Mouse (Mus musculus): ENCODE results near the gene Mrpl48.

Mrpl48 gene

DNA sequence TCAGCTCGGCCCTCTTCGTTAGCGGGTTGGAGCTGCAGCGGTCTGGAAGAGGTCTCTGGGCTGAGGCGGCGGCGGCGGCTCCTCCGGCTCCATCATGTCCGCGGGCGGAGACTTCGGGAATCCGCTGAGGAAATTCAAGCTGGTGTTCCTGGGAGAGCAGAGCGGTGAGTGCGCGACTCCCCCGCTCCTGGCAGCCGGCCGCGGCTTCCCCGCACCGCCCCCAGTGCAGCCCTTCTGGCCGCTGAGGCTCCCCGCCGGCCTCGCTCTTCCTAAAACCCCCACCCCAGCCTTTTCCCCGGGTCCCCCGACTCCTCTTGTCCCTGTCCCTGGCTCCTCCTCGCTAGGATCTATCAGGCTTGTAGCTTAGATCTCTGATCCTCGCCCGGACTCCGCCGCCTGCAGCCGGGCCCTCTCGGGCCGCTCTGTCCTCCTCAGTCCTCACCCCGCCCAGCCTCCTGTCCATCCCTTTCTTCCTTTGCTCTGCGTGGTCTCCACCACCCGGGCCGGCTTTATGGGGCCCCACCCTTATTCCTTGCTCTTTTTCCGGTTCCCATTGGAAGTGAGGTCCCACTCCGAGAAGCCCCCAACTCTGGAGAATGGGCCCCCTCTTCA, at the start of gene Mrpl48:
Gene Mrpl48, minus strand, starts transcription at position 172 of the 612 bp plus-strand sequence.
- peak; percentile 54 to 65 for DNase-seq (ENCODE audit: low spot score in 2 of 2)

DNA sequence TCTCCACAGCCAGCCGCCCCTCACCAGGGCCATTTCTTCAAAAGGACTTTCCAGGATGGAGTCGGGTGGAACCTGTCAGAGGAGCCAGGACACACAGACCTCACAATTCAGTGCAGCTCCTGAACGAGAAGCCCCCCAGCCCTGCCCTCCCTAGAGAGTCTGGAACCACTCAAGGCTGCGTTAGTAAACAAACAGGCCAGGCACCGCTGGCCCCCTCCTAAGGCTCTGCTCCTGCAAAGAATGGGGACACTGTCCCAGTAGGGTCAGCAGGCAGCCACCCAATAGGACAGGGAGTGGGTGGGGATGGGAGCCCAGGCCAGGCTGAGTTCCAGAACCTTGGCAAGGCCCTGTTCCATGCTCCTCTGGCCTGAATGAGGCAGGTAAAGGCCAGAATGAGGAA, 48.6 kb upstream of the Mrpl48 start:
- peak in 1 of 2 experiments; percentile 38 for DNase-seq (ENCODE audit: low spot score in 2 of 2)

DNA sequence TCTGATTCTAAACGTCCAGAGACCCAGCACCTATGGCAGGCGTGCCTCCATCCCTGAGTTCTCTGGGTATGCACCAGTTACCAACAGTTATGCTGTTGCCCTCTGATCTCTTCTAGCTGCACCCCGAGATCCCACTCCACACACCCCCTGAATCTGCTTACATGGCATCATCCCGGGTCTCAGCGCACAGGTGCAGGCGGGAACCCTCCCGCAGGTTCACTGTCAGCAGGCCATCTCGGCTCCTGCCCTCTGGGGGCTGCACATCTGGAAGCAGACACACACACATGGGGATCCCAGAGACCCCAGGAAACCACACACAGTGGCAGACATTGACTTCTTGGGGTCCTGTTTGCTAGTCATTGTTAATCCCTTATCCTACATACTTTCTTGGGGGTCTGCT, 46.3 kb upstream of the Mrpl48 start:
- DNase-seq (ENCODE audit: low spot score in 2 of 2) = no peak

DNA sequence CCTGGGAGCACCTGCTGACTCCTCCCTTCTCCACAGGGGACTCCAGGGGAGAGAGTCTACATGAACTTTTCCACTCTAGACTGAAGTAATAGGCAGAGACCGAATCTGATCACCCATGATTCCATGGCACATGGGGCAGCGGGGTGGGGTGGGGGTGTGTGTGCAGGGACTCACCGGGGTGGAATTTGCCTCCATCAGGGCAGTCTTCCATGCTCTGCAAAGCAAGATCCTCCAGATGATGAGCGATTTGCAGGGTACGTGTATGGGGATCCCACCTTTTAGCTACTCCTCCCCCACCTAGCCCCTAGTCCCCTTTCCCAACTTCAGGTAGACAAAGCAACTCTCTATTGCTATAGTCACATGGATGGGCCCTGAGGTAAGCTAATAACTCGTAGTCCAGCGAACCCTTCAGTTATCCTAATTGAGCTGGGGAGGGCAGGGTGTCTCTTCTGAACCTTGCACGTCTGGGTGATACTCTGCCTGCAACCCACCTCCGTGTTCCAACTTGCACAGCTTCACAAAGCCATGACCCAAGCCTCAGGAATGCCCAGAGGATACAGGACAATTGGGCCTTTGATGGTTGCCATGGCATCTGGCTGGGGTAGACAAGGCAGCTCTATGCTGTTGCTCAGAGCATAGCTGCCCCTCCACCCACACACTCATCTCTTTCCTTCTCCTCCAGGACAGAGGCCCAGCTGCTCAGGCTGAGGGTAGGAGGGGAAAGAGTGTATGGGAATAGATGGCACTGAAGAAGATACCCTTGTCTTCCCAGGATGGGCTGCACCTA, 45.6 kb upstream of the Mrpl48 start:
- DNase-seq (ENCODE audit: low spot score in 2 of 2) = peak in 1 of 2 experiments; percentile 62

DNA sequence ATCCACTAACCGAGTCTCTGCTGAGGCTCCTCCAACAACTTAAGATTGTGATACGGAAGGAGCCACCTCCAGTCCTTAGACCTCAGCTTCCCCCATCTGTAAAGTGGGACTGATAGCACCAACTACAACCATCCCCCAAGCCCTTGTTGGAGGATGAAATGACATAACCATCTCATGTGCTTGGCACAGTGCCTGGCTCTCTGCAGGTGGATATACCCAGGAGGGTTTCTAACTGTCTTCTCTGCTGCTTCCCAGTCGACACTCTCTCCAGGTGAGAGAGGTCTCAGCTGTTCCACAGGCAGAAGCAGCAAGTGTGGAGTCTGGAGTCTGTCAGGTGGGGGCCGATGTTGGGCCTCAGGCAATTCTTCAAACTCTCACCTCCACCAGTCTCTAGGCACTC, 42.9 kb upstream of the Mrpl48 start:
- DNase-seq (ENCODE audit: low spot score in 2 of 2) = no peak

DNA sequence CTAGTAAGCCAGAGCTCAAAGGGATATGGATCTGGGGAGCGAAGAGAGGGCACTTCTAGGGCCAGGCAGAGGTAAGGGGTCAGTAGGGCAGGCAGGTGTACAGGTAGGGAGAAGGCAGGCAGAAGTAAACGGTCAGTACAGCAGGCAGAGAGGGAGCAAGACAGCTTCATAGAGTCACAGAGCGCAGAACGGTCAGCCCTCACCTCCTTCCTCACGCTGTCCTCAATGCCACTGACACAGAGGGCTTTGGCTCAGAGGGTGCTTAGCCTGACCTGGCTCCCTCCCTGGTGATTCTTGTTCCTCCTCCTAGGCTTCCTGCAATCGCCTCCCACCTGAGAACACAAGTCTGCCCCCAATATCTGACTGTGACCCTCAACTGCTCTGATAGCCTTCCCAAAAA, 42.3 kb upstream of the Mrpl48 start:
- no peak for DNase-seq (ENCODE audit: low spot score in 2 of 2)

DNA sequence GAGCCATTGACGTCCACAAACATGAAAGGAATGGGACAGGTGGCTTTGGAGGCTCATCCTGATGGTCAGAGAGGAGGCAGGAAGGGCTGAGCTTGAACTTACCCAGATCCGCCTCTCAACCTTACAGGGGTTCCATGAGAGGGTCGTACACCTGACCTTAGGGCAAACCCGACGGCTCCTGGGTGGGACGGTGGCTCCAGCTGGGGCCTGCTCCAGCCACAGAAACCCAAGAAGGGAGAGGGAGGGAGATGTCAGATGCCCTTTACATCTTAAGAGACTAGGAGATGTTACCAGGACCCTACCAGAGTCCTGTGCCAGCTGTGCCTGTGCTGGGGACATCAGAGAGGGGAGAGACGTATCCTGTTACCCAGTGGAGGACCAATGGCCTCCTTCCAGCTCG, 41.7 kb upstream of the Mrpl48 start:
- DNase-seq (ENCODE audit: low spot score in 2 of 2) = no peak

DNA sequence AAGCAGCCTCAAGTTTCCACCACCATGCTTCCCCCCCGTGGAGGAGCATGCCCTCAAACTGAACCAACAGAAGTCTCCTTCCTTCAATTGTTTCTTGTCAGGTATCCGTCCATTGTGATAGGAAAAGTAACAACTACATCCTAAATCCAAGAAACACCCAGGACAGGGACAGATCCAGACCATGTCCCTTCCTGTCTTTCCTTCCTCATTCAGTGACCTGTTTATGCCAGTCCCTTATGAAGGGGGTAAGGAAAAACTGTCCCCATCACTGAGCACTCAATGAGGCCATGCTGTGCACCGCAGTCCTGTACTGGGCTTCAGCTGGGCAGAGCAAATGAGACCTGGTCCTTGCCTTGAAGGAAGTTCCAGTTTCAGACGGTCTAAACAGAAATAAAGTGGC, 41.0 kb upstream of the Mrpl48 start:
- no peak for DNase-seq (ENCODE audit: low spot score in 2 of 2)

DNA sequence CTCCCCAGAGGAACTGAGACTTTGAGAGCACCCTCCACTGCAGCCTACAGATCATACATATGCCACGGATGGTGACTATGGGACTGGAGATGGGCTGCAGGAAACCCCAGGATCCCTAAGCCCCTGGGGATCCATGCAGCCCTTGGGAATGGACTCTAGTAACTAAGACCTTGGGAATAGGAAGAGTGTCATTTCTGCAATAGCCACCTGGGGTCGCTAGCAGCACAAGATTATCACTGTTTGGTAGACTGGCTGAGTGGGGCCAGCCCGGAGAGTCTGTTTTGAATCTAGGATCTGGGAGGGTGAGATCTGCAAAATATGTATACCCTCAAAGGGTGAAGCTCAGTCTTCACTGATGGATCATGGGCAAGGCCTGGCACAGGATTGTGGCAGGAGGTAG, 37.0 kb upstream of the Mrpl48 start:
- DNase-seq (ENCODE audit: low spot score in 2 of 2) = peak; percentile 76 to 83

DNA sequence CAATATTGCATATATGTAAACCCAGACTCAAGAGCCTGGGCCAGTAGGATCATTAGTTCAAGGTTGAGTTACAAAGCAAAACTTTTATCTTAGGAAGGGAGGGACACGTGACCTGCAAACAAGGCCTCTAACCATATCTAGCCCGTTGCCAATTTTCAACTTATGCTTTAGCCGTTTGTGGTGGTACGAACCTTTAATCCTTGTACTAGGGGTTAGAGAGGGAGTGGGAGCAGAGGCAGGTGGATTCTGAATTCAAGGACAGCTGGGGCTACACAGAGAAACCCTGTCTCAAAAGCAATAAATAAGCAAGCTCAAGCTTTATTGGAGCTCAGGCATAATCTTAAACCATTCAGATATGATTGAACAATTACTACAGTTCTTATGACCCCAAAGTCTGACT, 34.3 kb upstream of the Mrpl48 start:
- no peak for DNase-seq (ENCODE audit: low spot score in 2 of 2)

DNA sequence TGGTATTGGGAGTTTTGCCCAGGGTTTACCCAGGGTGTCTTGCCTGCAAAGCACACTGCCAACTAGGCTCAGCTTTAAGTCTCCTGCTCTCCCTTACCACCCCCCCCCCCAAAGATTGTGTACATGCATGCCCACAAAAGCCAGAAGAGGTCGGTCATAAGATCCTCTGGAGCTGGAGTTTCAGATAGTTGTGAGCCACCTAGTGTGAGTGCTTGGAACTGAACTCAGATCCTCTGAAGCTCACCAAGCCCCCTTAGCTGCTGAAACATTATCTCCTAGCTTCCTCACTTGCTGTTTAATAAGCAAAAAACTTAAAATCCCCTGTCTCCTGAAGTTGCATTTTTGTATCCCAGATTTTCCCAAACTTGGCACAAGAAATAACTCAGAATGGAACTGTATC, 29.6 kb upstream of the Mrpl48 start:
- no peak for DNase-seq (ENCODE audit: low spot score in 2 of 2)

DNA sequence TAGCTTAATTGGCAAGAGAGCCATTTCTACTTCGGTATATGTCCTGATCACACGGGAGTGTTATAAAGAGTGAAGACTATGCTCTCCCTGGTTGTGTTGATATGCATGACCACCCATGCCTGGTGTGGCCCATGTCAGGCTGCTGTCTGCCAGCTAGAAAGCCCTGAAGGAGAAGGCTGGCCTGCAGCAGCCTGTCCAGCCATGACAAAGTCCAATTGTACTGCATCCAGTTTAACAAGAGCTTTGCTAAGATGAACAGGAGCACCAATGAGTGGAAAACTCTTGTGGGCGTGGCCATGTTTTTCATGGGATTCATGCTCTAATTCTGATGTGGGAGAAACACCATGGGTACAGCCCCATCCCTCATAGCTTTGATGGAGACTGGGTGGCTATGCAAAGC, 16.4 kb upstream of the Mrpl48 start:
- no peak for DNase-seq (ENCODE audit: low spot score in 2 of 2)

DNA sequence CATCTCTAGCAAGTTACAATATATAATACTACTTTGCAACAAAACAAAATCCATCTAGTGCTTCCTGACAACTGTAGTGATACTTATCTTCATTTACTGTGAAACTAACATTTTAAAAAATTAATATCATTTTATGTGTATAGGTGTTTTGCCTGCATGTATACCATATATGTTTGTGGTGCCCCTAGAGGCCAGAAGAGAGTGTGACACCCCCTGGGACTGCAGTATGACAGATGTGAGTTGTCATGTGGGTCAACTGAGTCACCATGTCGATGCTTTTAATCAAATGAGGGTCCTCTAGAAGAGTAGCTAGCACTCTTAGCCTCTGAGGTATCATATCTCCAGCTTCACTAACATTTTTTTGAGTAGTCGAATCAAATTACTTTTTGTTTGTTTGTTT, 14.2 kb upstream of the Mrpl48 start:
- DNase-seq (ENCODE audit: low spot score in 2 of 2) = no peak

DNA sequence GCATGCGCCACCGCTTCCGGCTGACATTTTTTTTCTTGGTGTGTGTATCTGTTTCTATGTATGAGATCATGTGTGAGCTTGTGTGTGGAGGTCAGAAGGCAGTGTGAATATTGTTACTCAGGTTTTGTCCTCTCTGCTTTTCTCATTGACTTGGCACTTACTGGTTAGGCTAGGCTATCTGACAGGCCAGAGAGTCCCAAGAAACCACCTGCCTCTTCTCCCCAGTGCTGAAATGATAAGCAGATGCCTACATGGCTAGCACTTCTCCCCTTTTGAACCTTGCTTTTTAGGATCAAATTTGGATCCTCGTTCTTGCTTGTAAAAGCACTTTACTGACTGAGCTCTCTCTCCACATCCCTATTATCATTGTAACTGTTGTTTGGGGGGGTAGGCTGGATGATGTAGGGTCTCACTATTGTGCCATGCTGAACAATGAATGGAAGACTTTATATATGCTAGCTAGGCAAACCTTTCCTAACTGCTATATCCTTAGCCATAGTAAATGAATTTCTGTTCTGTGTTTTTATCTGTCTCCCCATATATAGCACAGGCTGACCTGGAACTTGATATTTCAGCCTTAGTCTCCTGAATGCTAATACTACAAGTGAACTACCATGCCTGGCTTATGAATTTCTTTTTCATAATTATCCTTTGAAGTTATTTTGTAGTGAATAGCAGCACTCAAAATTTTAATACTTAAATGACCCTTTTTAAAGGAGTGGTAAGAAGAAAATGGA, 8.2 kb upstream of the Mrpl48 start:
- DNase-seq (ENCODE audit: low spot score in 2 of 2) = no peak

DNA sequence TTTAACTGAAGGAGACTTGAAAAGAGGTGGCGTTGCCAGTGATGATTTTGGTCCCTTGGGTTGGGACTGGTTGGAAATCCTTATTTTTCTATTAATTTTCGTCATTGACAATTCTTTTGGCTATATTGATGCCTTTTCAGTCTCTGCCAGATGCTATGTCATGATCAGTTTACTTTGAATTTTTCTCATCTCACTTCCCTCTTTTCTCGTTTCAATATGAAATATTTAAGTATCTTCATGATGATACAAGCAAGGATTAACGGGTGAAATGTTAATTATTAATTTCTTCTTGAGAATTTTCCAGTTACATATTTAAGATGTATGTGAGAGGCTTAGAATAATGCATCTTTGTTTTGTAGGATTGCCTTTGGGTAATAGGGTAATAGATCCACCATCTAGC, 809 bp upstream of the Mrpl48 start:
- DNase-seq (ENCODE audit: low spot score in 2 of 2) = no peak

DNA sequence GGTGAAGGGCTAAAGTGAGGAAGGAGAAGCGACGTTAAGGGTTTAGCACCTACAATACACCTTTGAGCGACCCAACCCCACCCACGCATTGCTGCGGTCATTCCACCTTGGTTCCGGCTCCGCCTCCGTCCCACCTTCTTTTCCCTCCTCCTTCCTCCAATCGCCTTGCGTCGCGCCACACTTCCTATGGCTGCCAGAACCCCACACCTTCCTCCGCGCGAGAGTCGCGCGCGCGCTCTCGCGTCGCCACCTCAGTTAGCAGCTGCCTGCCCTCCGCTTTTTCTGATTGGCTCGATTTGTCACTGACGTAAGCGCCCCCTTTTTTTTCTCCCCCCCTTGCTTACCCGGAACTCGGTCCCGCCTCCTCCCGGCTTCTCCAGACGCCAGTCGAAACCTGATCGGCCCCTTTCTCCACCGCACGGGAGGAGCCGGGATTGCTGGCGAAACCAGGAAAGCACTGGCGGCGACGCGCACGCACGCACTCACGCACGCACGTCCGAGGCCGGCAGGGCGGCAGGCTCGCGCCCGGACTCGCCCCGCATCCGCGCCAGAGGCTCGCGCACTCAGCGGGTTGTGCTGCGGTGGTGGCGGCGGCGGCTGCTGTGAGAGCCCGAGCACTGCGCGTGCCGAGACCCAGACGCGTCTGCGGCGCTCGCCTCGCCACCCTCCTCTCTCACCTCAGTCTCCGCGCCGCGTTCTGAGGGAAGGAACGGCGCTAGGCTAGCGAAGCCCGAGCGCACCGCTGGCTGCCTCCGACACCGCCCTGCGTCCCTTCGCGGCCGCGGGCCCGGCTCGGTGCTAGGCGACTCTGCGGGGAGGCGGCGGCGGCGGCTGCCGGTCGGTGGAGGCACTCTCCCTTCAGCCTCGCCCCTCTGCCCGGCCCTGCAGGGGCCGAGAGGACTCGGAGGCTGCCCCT, 629 bp downstream of the Mrpl48 start, which contains the start of gene Rab6a:
Gene Rab6a, plus strand, starts transcription at position 197 of the 916 bp plus-strand sequence.
- DNase-seq (ENCODE audit: low spot score in 2 of 2) = peak; percentile 98

DNA sequence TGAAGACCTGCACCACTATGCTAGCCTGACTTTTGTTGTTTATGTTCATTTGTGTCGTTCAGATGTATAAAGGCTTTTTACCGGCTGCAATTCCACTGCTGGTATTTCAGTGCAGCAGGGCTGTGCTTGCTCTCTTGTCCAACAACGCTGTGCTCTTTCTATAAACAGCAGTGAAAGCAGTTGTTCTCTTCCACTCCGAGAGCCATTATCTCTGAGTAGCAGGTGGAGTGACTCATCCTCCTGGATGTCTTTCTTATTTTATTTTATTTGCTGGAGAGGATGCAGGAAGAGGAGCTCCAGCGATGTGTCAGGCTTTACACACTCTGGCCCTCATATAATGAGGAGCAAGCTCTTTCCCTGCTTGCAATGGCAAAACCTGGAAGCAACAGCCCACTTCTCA, 7.9 kb downstream of the Mrpl48 start:
- peak; percentile 25 to 55 for DNase-seq (ENCODE audit: low spot score in 2 of 2)

DNA sequence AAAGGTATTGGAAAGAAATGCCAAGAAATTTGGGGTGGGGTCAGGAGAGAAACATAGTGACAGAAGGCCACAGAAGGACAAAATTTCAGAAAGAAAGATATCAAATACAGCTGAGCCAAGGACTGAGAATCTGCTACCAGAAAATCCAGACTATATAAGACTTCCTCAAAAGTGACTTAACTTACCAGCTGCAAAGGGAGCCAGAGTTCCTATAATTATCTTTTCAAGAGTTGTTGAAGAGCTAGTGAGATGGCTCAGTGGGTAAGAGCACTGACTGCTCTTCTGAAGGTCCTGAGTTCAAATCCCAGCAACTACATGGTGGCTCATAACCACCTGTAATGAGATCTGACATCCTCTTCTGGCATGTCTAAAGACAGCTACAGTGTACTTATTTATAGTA, 14.8 kb downstream of the Mrpl48 start:
- no peak for DNase-seq (ENCODE audit: low spot score in 2 of 2)

DNA sequence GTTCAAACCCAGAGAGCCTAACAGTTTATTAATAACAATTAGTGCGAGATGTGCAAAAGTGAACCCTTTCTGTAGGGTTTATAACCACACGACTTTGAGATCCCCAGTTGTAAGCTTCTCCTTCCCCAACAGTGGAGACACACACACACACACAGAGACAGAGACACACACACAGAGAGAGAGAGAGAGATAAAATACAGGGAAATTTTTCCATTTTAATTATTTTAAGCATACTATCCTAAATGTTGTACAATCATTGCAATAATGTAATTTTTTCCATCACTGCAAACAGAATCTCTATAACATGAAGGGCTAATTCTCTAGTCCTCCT, 16.6 kb downstream of the Mrpl48 start:
- DNase-seq (ENCODE audit: low spot score in 2 of 2) = no peak

DNA sequence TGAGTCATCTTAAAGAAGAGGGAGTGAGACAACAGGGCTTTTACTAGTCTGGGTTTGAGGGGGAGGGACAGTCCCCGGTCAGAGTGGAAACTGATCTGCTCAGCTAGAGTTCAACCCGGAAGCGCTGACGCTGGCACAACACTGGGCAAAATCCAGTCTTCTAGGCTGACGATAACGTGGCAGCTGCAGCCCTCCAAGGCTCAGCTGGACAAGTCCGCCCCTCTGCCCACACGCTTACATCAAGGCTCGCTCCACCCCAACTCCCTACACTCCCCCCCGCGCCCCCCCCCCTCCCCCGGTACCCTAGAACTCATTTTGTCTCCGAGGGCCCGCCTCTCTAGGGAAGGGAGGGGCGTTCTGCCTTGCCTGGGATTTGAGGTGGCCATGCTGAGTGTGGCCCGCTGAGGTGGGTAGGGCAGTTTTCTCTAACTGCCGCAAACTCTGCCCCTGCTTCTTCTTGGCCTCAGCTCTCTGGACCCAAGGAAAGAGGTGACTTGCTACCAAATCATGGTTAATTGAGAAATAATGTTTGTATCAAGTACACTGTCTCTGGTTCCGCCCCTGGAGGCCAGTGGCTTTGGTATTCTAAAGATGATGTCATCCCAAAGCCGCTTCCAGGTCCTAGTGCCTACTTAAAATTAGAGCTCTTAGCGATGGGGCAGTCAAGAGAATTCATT, 17.1 kb downstream of the Mrpl48 start:
- DNase-seq (ENCODE audit: low spot score in 2 of 2) = peak; percentile 77 to 80

DNA sequence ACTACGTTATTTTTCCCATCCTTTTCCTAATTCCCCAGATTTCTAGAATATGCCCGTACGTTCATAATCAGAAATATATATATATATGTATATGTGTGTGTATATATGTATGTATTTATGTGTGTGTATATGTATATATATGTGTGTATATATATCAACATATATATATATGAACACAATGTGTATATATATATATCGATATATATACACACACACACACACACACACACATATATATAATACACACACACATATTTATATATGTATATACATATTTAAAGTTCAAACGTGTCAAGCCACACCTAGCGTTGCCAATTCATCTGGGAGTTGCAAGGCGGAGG, 17.6 kb downstream of the Mrpl48 start:
- no peak for DNase-seq (ENCODE audit: low spot score in 2 of 2)
